Comparison of ENCODE assay signal across 19 mouse cellular contexts in genomic region chr9:44330736-44331135, GRCm38 (mm10). TPM values are rescaled to one million over a fixed set of nuclear protein-coding genes. Genes with fewer than 3 reads are reported as not detected.
A peak's percentile ranks its signal among the peaks of the same experiment; 100 is the strongest.
DNase-seq lines count a peak whose midpoint lies in the region; ATAC-seq and TF ChIP-seq lines count a peak whose summit lies in the region.
"Had no signal": no experiment of that assay in that cellular context is flagged by ENCODE, and none has a peak within 500 bp of the region (broad histone marks: within the 10 kb centered on the region; RNA-seq: fewer than 3 reads in every experiment).

No protein-coding gene starts in this region.

- peak; percentile 58 for DNase-seq in heart, embryonic 10.5 days (ENCODE audit: low spot score)
- DNase-seq in liver, embryonic 13.5 days = no peak
- no peak for DNase-seq in liver, postnatal 0 days
- DNase-seq in right cerebral cortex, postnatal 14 days = peak; percentile 0
- no peak for DNase-seq in right cerebral cortex, postnatal 25 days
- DNase-seq in adrenal gland, postnatal 36 days = no peak
- DNase-seq: adrenal gland, adult 2 months; adrenal gland, postnatal 10 days; adrenal gland, postnatal 25 days; cerebellum, adult 11-12 months; cerebellum, adult 2 months; cerebellum, adult 9-10 months; cerebellum, postnatal 10 days; cerebellum, postnatal 25 days had no signal

- peaks cover 60% of the 10 kb centered on the region for H3K36me3 ChIP-seq in heart, embryonic 10.5 days
- H3K36me3 ChIP-seq in heart, embryonic 11.5 days (ENCODE audit: control insufficient read depth, insufficient read depth, low read length) = peaks cover 27% of the 10 kb centered on the region
- H3K36me3 ChIP-seq in liver, embryonic 13.5 days = peaks cover 65% of the 10 kb centered on the region
- peaks cover 38% of the 10 kb centered on the region for H3K36me3 ChIP-seq in liver, postnatal 0 days (replicated peaks; ENCODE audit: insufficient read depth, low read length)

- TF ChIP-seq CTCF in liver, postnatal 0 days (IDR thresholded peaks at IDR 0.05; ENCODE audit: low read depth) = no peak

- H3K27me3 ChIP-seq in heart, embryonic 10.5 days (ENCODE audit: insufficient read depth, poor library complexity, severe bottlenecking) = no peaks in the 10 kb centered on the region
- no peaks in the 10 kb centered on the region for H3K27me3 ChIP-seq in heart, embryonic 11.5 days (ENCODE audit: control insufficient read depth, insufficient read depth, low read length)
- H3K27me3 ChIP-seq in liver, embryonic 13.5 days = no peaks in the 10 kb centered on the region
- no peaks in the 10 kb centered on the region for H3K27me3 ChIP-seq in liver, postnatal 0 days (ENCODE audit: insufficient read depth, low read length)
- H3K27me3 ChIP-seq: embryonic facial prominence, embryonic 12.5 days; forebrain, embryonic 13.5 days; forebrain, embryonic 15.5 days had no signal

- H3K4me3 ChIP-seq in heart, embryonic 10.5 days = no peak overlapping the region
- no peak overlapping the region for H3K4me3 ChIP-seq in heart, embryonic 11.5 days (ENCODE audit: low read depth, low read length)
- H3K4me3 ChIP-seq in liver, embryonic 13.5 days (replicated peaks) = no peak overlapping the region
- no peak overlapping the region for H3K4me3 ChIP-seq in liver, postnatal 0 days (ENCODE audit: low read depth, low read length)
- H3K4me3 ChIP-seq: embryonic facial prominence, embryonic 10.5 days; embryonic facial prominence, embryonic 12.5 days; forebrain, embryonic 13.5 days; forebrain, embryonic 15.5 days had no signal

- no peak for ATAC-seq in heart, embryonic 11.5 days (replicated peaks; ENCODE audit: insufficient number of reproducible peaks, low FRiP score, low TSS enrichment)
- no peak for ATAC-seq in liver, embryonic 13.5 days (ENCODE audit: low read depth)
- no peak for ATAC-seq in liver, postnatal 0 days
- ATAC-seq: forebrain, embryonic 13.5 days; forebrain, embryonic 15.5 days had no signal

- H3K9ac ChIP-seq in heart, embryonic 11.5 days (ENCODE audit: low read depth, low read length) = no peak overlapping the region
- peak overlapping the region; percentile 23; the same call in 1 of the 2 replicates for H3K9ac ChIP-seq in liver, embryonic 13.5 days
- H3K9ac ChIP-seq in liver, postnatal 0 days (replicated peaks) = no peak overlapping the region
- H3K9ac ChIP-seq: embryonic facial prominence, embryonic 12.5 days; forebrain, embryonic 13.5 days; forebrain, embryonic 15.5 days had no signal

- no peaks in the 10 kb centered on the region for H3K9me3 ChIP-seq in heart, embryonic 10.5 days
- H3K9me3 ChIP-seq in heart, embryonic 11.5 days (replicated peaks; ENCODE audit: control insufficient read depth, low read length) = no peaks in the 10 kb centered on the region
- H3K9me3 ChIP-seq in liver, embryonic 13.5 days (replicated peaks) = no peaks in the 10 kb centered on the region
- no peaks in the 10 kb centered on the region for H3K9me3 ChIP-seq in liver, postnatal 0 days (ENCODE audit: low read length)
- H3K9me3 ChIP-seq: embryonic facial prominence, embryonic 12.5 days; forebrain, embryonic 13.5 days; forebrain, embryonic 15.5 days had no signal

- WGBS in heart, embryonic 10.5 days = 91% methylated on average over 6 of the region's 6 CpGs
- 94% methylated on average over 6 of the region's 6 CpGs for WGBS in heart, embryonic 11.5 days (ENCODE audit: insufficient replicate concordance)
- WGBS in liver, embryonic 13.5 days (ENCODE audit: insufficient replicate concordance) = 85% methylated on average over 6 of the region's 6 CpGs
- 81% methylated on average over 6 of the region's 6 CpGs for WGBS in liver, postnatal 0 days (ENCODE audit: insufficient replicate concordance)

- no peak overlapping the region for H3K4me2 ChIP-seq in heart, embryonic 11.5 days
- no peak overlapping the region for H3K4me2 ChIP-seq in liver, embryonic 13.5 days
- no peak overlapping the region for H3K4me2 ChIP-seq in liver, postnatal 0 days (ENCODE audit: low read depth, low read length)
- H3K4me2 ChIP-seq: embryonic facial prominence, embryonic 12.5 days; forebrain, embryonic 13.5 days; forebrain, embryonic 15.5 days had no signal

- peaks cover 12% of the 10 kb centered on the region for H3K4me1 ChIP-seq in heart, embryonic 10.5 days
- H3K4me1 ChIP-seq in heart, embryonic 11.5 days (ENCODE audit: control insufficient read depth, insufficient read depth, low read length) = peaks cover 9% of the 10 kb centered on the region; the same call in 1 of the 2 replicates
- H3K4me1 ChIP-seq in liver, embryonic 13.5 days (replicated peaks) = peaks cover 47% of the 10 kb centered on the region
- peaks cover 20% of the 10 kb centered on the region for H3K4me1 ChIP-seq in liver, postnatal 0 days (ENCODE audit: insufficient read depth)

- TF ChIP-seq EP300 in liver, postnatal 0 days (IDR thresholded peaks at IDR 0.05; ENCODE audit: low read depth) = no peak

- no peak overlapping the region for H3K27ac ChIP-seq in heart, embryonic 10.5 days
- H3K27ac ChIP-seq in heart, embryonic 11.5 days (ENCODE audit: low read depth, low read length) = no peak overlapping the region
- H3K27ac ChIP-seq in liver, embryonic 13.5 days = 0 out of 2 replicates have a peak overlapping the region, but pooled peaks have one; percentile 8
- H3K27ac ChIP-seq in liver, postnatal 0 days (ENCODE audit: low read depth) = no peak overlapping the region
- H3K27ac ChIP-seq: embryonic facial prominence, embryonic 10.5 days; embryonic facial prominence, embryonic 12.5 days; forebrain, embryonic 13.5 days; forebrain, embryonic 15.5 days had no signal

RNA-seq across cellular contexts. Expression of gene H2afx, which starts 3.8 kb away (rescaled TPM):
- 258 and 270 TPM in 2 replicates for polyA plus RNA-seq in heart, embryonic 10.5 days (2016; fragmentation: Nextera tagmentation; extraction: Ambion mirVana)
- polyA plus RNA-seq in heart, embryonic 11.5 days (2014; fragmentation: Nextera tagmentation; extraction: Ambion mirVana) = 199 and 232 TPM in 2 replicates
- 208 and 210 TPM in 2 replicates for polyA plus RNA-seq in liver, embryonic 13.5 days (2015; fragmentation: Nextera tagmentation; extraction: Ambion mirVana)
- 152 and 164 TPM in 2 replicates for polyA plus RNA-seq in liver, postnatal 0 days (2015; fragmentation: Nextera tagmentation; extraction: Ambion mirVana)
- 10 to 100 TPM; 41.3 to 47.7 TPM for total RNA-seq in adrenal gland, postnatal 36 days (2021)

RNA-seq across cellular contexts. Expression of gene Dpagt1, which starts 4.9 kb away (rescaled TPM):
- 35.2 and 36.6 TPM in 2 replicates for polyA plus RNA-seq in heart, embryonic 10.5 days (2016; fragmentation: Nextera tagmentation; extraction: Ambion mirVana)
- 40.2 and 46.3 TPM in 2 replicates for polyA plus RNA-seq in heart, embryonic 11.5 days (2014; fragmentation: Nextera tagmentation; extraction: Ambion mirVana)
- 20.7 and 23.0 TPM in 2 replicates for polyA plus RNA-seq in liver, embryonic 13.5 days (2015; fragmentation: Nextera tagmentation; extraction: Ambion mirVana)
- 19.0 and 19.4 TPM in 2 replicates for polyA plus RNA-seq in liver, postnatal 0 days (2015; fragmentation: Nextera tagmentation; extraction: Ambion mirVana)
- total RNA-seq in adrenal gland, postnatal 36 days (2021) = 10 to 100 TPM; 25.3 to 32.7 TPM

RNA-seq across cellular contexts. Expression of gene C2cd2l, which starts 10.7 kb away (rescaled TPM):
- 6.9 and 9.5 TPM in 2 replicates for polyA plus RNA-seq in heart, embryonic 10.5 days (2016; fragmentation: Nextera tagmentation; extraction: Ambion mirVana)
- 4.7 and 7.1 TPM in 2 replicates for polyA plus RNA-seq in heart, embryonic 11.5 days (2014; fragmentation: Nextera tagmentation; extraction: Ambion mirVana)
- polyA plus RNA-seq in liver, embryonic 13.5 days (2015; fragmentation: Nextera tagmentation; extraction: Ambion mirVana) = 6.4 and 8.2 TPM in 2 replicates
- 10.1 and 11.4 TPM in 2 replicates for polyA plus RNA-seq in liver, postnatal 0 days (2015; fragmentation: Nextera tagmentation; extraction: Ambion mirVana)
- 10 to 100 TPM; 37.6 to 50.6 TPM for total RNA-seq in adrenal gland, postnatal 36 days (2021)

RNA-seq across cellular contexts. Expression of gene Hmbs, which starts 13.3 kb away (rescaled TPM):
- polyA plus RNA-seq in heart, embryonic 10.5 days (2016; fragmentation: Nextera tagmentation; extraction: Ambion mirVana) = 276 and 285 TPM in 2 replicates
- polyA plus RNA-seq in heart, embryonic 11.5 days (2014; fragmentation: Nextera tagmentation; extraction: Ambion mirVana) = 258 and 291 TPM in 2 replicates
- 1,411 and 1,456 TPM in 2 replicates for polyA plus RNA-seq in liver, embryonic 13.5 days (2015; fragmentation: Nextera tagmentation; extraction: Ambion mirVana)
- polyA plus RNA-seq in liver, postnatal 0 days (2015; fragmentation: Nextera tagmentation; extraction: Ambion mirVana) = 517 and 539 TPM in 2 replicates
- total RNA-seq in adrenal gland, postnatal 36 days (2021) = 10 to 100 TPM; 61.8 to 98.3 TPM

RNA-seq across cellular contexts. Expression of gene Hinfp, which starts 25.3 kb away (rescaled TPM):
- polyA plus RNA-seq in heart, embryonic 10.5 days (2016; fragmentation: Nextera tagmentation; extraction: Ambion mirVana) = 23.5 and 25.0 TPM in 2 replicates
- 15.3 and 15.9 TPM in 2 replicates for polyA plus RNA-seq in heart, embryonic 11.5 days (2014; fragmentation: Nextera tagmentation; extraction: Ambion mirVana)
- 11.4 and 11.5 TPM in 2 replicates for polyA plus RNA-seq in liver, embryonic 13.5 days (2015; fragmentation: Nextera tagmentation; extraction: Ambion mirVana)
- polyA plus RNA-seq in liver, postnatal 0 days (2015; fragmentation: Nextera tagmentation; extraction: Ambion mirVana) = 4.5 and 6.3 TPM in 2 replicates
- total RNA-seq in adrenal gland, postnatal 36 days (2021) = 10 to 100 TPM; 18.9 to 24.4 TPM

Comparison
In these comparisons a context has a peak if more than half of its experiments do, and no peak if none do; other contexts are left out.
1. DNase-seq: peak in heart, embryonic 10.5 days (single experiment) and right cerebral cortex, postnatal 14 days (single experiment); none in liver, embryonic 13.5 days (single experiment), liver, postnatal 0 days (single experiment), right cerebral cortex, postnatal 25 days (single experiment) and adrenal gland, postnatal 36 days (0 of 2).